Mouse (Mus musculus) E14TG2a.4 (cell line): Measurements from ENCODE around the gene Tmem198b.

Experiments used
- CTCF ChIP-seq: conservative IDR thresholded peaks from 2 replicates; pipeline ENCODE4 v1.5.1; 2014; ENCODE audit warnings: low read length
- POU5F1 ChIP-seq: IDR thresholded peaks from 2 replicates; pipeline ENCODE4 v1.6.1; 2014; ENCODE audit warnings: low read length, borderline replicate concordance

DNA sequence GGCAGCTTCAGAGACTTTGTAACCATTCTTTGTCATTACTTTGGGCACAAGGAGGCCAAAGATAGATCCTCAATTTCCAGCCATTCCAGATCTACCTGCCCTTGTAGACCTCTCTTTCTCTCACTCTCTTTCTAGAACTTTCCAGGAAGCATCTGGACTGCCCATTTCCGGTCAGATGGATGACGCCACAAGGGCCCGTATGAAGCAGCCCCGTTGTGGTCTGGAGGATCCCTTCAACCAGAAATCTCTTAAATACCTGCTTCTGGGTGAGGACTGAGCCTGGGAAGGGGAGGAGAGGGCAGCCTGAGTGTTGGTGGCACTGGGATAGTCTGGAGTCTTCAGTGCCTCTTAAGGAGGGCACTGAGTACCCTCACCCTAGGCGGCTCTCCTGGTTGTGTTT is 9.8 kb downstream of the Tmem198b start:
- TF ChIP-seq CTCF = no peak
- no peak for TF ChIP-seq POU5F1
